Mouse (Mus musculus) kidney, adult 18-20 months (tissue): Measurements from ENCODE around the gene Olfr766-ps1.
"Not testable (repeated sequence)": the region's sequence is repeated elsewhere in the genome, so short reads cannot be mapped to it uniquely, and the experiment has no call there.

Experiments used
- DNase-seq: peaks from one replicate; pipeline ENCODE4 v3.0.0; 2021

The Olfr766-ps1 gene

GRCm38 (mm10) chr10:129068877-129069276 lies at the start of gene Olfr766-ps1:
Olfr766-ps1 (minus strand) TSS chr10:129068977.
- DNase-seq, result no peak

- DNase-seq, result no peak
Observed at GRCm38 (mm10) chr10:129117761-129118160, 49.0 kb upstream of the Olfr766-ps1 start, which contains the start of gene Olfr769. Olfr769 (minus strand) TSS chr10:129117861.

- no peak for DNase-seq
Observed at GRCm38 (mm10) chr10:129115146-129115545, 46.4 kb upstream of the Olfr766-ps1 start.

- DNase-seq, result no peak
Observed at GRCm38 (mm10) chr10:129101231-129101630, 32.5 kb upstream of the Olfr766-ps1 start.

GRCm38 (mm10) chr10:129099275-129099674 lies 30.5 kb upstream of the Olfr766-ps1 start, which contains the start of gene Olfr768:
Olfr768 (minus strand) TSS chr10:129099375.
- DNase-seq, result no peak

GRCm38 (mm10) chr10:129082810-129083209 lies 14.0 kb upstream of the Olfr766-ps1 start, which contains the start of gene Olfr767:
Olfr767 (minus strand) TSS chr10:129082910.
- not testable (repeated sequence) for DNase-seq

GRCm38 (mm10) chr10:129049898-129050297 lies 18.9 kb downstream of the Olfr766-ps1 start, which contains the start of gene Olfr765:
Olfr765 (minus strand) TSS chr10:129049998.
- DNase-seq, result not testable (repeated sequence)

- DNase-seq, result no peak
Observed at GRCm38 (mm10) chr10:129039796-129040195, 29.0 kb downstream of the Olfr766-ps1 start, which contains the start of gene Olfr764-ps1. Olfr764-ps1 (minus strand) TSS chr10:129039896.

GRCm38 (mm10) chr10:129028343-129028742 lies 40.4 kb downstream of the Olfr766-ps1 start:
- no peak for DNase-seq

- DNase-seq, result peak; percentile 35
Observed at GRCm38 (mm10) chr10:129026018-129026662, 42.6 kb downstream of the Olfr766-ps1 start.

- no peak for DNase-seq
Observed at GRCm38 (mm10) chr10:129023319-129023718, 45.5 kb downstream of the Olfr766-ps1 start.

- DNase-seq, result no peak
Observed at GRCm38 (mm10) chr10:129014477-129014876, 54.3 kb downstream of the Olfr766-ps1 start.
